Mouse (Mus musculus): Measurements from ENCODE around the gene Cryz.

GRCm38 (mm10) chr3:154594156-154594555 lies 2.4 kb upstream of the Cryz start:
- TF ChIP-seq EP300 (IDR thresholded peaks at IDR 0.05) (no peak), CTCF (IDR thresholded peaks at IDR 0.05) (no peak)

Data from lung, postnatal 0 days (tissue).